Mouse (Mus musculus) kidney, postnatal 0 days (tissue): ENCODE results near the gene Ndufc1. TPM values are rescaled to one million over a fixed set of nuclear protein-coding genes. Genes with fewer than 3 reads are reported as not detected.

Experiments used
- ATAC-seq: fragments of 200-750 bp; cut with Nextera tagmentation; replicated peaks from 2 replicates; pipeline ENCODE4 v1.8.0; 2017; ENCODE audit warnings: low read depth, moderate number of reproducible peaks, moderate TSS enrichment, moderate library complexity; ENCODE audit not compliant: low FRiP score
- DNase-seq: peaks from one replicate; pipeline ENCODE4 v3.0.0-alpha.2; 2016; ENCODE audit warnings: low spot score
- H3K27ac ChIP-seq: fragments of 300-500 bp; sonication (generic); 2 replicates; pipeline ENCODE4 v1.5.1; 2014; ENCODE audit warnings: mild to moderate bottlenecking
- H3K27me3 ChIP-seq: fragments of 300-500 bp; sonication (generic); 2 replicates; pipeline ENCODE4 v1.6.1; 2014; ENCODE audit warnings: low read length, mixed read lengths; ENCODE audit not compliant: insufficient read depth
- H3K36me3 ChIP-seq: fragments of 300-500 bp; sonication (generic); 2 replicates; pipeline ENCODE4 v1.6.1; 2014; ENCODE audit warnings: low read length, mixed read lengths; ENCODE audit not compliant: insufficient read depth
- H3K4me1 ChIP-seq: fragments of 300-500 bp; sonication (generic); replicated peaks from 2 replicates; pipeline ENCODE4 v1.6.1; 2014; ENCODE audit warnings: antibody characterized with exemption, low read length, mixed read lengths; ENCODE audit not compliant: insufficient read depth
- H3K4me2 ChIP-seq: fragments of 300-500 bp; sonication (generic); 2 replicates; pipeline ENCODE4 v1.6.1; 2014; ENCODE audit warnings: mild to moderate bottlenecking, low read length, moderate library complexity, mixed read lengths
- H3K4me3 ChIP-seq: fragments of 300-500 bp; sonication (generic); replicated peaks from 2 replicates; pipeline ENCODE4 v1.5.1; 2014; ENCODE audit warnings: low read depth, low read length
- H3K9ac ChIP-seq: fragments of 300-500 bp; sonication (generic); 2 replicates; pipeline ENCODE4 v1.6.1; 2014; ENCODE audit warnings: low read depth, low read length
- H3K9me3 ChIP-seq: fragments of 300-500 bp; sonication (generic); replicated peaks from 2 replicates; pipeline ENCODE4 v1.6.1; 2016; ENCODE audit warnings: low read length, inconsistent platforms, mixed read lengths
- CTCF ChIP-seq: IDR thresholded peaks from 2 replicates; pipeline ENCODE4 v1.5.1; 2016; ENCODE audit warnings: antibody characterized with exemption, low read depth, mild to moderate bottlenecking, moderate library complexity
- WGBS: fragments of 180-500 bp; shearing (Covaris S2); extraction: QIAGEN DNeasy Blood & Tissue Kit; methylation state at CpG from one replicate; pipeline ENCODE4 v1.1.7; 2014; 5-methylcytosine and 5-hydroxymethylcytosine counted together
- polyA plus RNA-seq: library from polyadenylated mRNA; unstranded; fragments of >200 nt; fragmentation: Nextera tagmentation; extraction: Ambion mirVana; gene quantifications from 2 replicates; pipeline ENCODE4 v1.2.1, GENCODE M21; 2015

Ndufc1 gene
- polyA plus RNA-seq, 1 experiment from 2014 or later, result 1,434 TPM

DNA sequence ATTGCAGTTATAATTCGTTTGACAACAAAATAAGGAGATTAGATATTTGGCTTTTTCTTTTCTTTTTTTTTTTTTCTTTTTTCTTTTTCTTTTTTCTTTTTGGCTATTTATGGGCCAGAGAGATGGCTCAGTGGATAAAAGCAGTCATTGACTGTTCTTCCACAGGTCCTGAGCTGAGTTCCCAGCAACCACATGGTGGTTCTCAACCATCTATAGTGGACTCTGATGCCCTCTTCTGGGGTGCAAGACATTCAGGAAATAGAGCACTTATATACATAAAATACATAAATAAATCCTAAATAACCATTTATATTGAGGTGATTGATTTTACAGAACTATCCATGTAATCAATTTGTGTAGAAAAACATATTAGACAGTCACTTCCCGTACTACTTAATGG, 8.7 kb upstream of the Ndufc1 start:
- DNase-seq, result no peak
- no peaks in the 10 kb centered on the region for H3K36me3 ChIP-seq
- H3K4me1 ChIP-seq, result peaks cover 12% of the 10 kb centered on the region
- WGBS, result 40% methylated on average over 2 of the region's 2 CpGs
- H3K9me3 ChIP-seq, result no peaks in the 10 kb centered on the region
- peak overlapping the region; percentile 70 for H3K4me2 ChIP-seq
- ATAC-seq, result no peak
- H3K27ac ChIP-seq, result no peak overlapping the region
- H3K4me3 ChIP-seq, result peak overlapping the region; percentile 99
- peak overlapping the region; percentile 98; the same call in 1 of the 2 replicates for H3K9ac ChIP-seq
- TF ChIP-seq CTCF, result peak; percentile 23; the same call in 1 of the 2 replicates
- no peaks in the 10 kb centered on the region for H3K27me3 ChIP-seq

DNA sequence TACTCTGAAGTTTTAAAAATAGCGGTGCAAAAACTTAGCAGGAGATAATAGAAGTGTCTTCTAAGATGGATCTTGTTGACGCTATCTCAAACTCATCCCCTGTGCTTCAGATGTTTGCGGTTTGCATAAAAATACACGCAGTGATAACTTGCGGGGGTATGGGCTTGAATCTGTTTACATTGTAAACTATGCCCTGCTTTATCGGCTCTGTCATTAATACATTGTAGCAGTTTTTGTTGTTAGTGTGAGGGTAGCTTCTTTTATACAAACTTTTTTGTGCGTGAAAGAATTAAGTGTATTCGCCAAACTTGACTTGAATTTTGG, 8.3 kb upstream of the Ndufc1 start:
- WGBS, result 7% methylated on average over 8 of the region's 8 CpGs
- no peak for TF ChIP-seq CTCF

DNA sequence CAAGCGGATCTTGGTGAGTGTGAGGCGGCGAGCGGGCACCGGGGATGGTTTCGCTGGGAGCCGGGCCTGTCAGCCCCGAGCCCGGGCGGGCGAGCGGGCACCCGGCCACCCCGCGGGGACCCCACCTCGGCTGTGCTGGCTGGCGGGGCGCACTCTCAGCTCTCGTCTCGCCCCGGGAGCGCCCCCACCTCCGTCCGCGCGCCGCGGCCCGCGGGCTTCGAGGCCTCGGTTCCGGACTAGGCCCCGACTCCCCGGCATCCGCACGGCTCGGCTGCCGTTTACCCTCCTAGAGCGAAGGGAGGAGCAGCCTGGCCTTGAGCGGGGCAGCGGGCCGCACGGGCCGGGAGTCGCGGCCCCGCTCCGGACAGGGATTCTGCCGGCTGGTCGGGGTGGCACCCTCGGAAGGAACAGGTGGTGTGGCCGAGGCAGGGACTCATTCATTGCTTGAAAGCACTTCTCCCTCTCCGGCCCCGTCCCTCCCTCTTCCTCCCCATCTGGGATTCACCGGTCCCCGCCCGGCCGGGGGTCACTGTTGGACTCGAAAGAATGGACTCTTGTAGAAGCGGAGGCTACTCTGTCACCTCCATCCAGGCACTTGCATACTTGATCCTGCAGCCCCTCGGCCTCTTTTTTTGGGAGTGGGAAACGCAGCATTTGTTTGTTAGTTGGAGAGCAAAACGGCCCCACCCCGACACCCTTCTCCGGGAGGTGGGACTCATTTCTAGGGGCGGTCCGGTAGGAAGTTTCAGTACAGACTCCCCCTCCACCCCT, 7.8 kb upstream of the Ndufc1 start:
- peaks cover 12% of the 10 kb centered on the region for H3K4me1 ChIP-seq
- H3K9ac ChIP-seq, result peak overlapping the region; percentile 98
- under 1% methylated on average over 52 of the region's 68 CpGs for WGBS
- no peak for TF ChIP-seq CTCF
- no peaks in the 10 kb centered on the region for H3K36me3 ChIP-seq
- peak overlapping the region; percentile 99 for H3K4me3 ChIP-seq
- peak overlapping the region; percentile 96 for H3K27ac ChIP-seq
- no peaks in the 10 kb centered on the region for H3K9me3 ChIP-seq
- H3K4me2 ChIP-seq, result peak overlapping the region; percentile 70
- ATAC-seq (peak; percentile 42), DNase-seq (peak; percentile 66)
- H3K27me3 ChIP-seq, result no peaks in the 10 kb centered on the region

More for the DNA sequence above, 8.3 kb upstream of the Ndufc1 start:
- H3K27me3 ChIP-seq, result no peaks in the 10 kb centered on the region
- peaks cover 12% of the 10 kb centered on the region for H3K4me1 ChIP-seq
- H3K4me2 ChIP-seq, result peak overlapping the region; percentile 70
- H3K36me3 ChIP-seq, result no peaks in the 10 kb centered on the region
- H3K9me3 ChIP-seq, result no peaks in the 10 kb centered on the region
- no peak for ATAC-seq
- no peak for DNase-seq
- H3K27ac ChIP-seq, result peak overlapping the region; percentile 96
- H3K9ac ChIP-seq, result peak overlapping the region; percentile 98
- H3K4me3 ChIP-seq, result peak overlapping the region; percentile 99

DNA sequence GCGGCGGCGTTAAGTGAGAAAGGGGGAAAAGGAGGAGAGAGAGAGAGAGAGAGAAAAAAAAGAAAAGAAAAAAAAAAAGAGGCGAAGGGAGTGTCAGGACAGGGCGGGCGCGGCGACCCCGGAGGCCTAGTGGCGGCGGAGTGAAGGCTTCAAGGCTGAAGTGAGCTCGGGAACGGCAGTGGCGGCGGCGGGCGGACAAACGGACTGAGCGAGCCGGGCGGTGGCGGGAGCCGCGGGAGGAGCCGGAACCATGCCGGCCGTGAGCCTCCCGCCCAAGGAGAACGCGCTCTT, 7.2 kb upstream of the Ndufc1 start:
- Histone ChIP-seq H3K4me2 (peak overlapping the region; percentile 70), H3K9me3 (no peaks in the 10 kb centered on the region), H3K4me1 (peaks cover 12% of the 10 kb centered on the region), H3K4me3 (peak overlapping the region; percentile 99), H3K9ac (peak overlapping the region; percentile 98), H3K36me3 (no peaks in the 10 kb centered on the region), H3K27ac (peak overlapping the region; percentile 96), H3K27me3 (no peaks in the 10 kb centered on the region)
- ATAC-seq (peak; percentile 55), DNase-seq (no peak)
- 1% methylated on average over 21 of the region's 30 CpGs for WGBS
- no peak for TF ChIP-seq CTCF

DNA sequence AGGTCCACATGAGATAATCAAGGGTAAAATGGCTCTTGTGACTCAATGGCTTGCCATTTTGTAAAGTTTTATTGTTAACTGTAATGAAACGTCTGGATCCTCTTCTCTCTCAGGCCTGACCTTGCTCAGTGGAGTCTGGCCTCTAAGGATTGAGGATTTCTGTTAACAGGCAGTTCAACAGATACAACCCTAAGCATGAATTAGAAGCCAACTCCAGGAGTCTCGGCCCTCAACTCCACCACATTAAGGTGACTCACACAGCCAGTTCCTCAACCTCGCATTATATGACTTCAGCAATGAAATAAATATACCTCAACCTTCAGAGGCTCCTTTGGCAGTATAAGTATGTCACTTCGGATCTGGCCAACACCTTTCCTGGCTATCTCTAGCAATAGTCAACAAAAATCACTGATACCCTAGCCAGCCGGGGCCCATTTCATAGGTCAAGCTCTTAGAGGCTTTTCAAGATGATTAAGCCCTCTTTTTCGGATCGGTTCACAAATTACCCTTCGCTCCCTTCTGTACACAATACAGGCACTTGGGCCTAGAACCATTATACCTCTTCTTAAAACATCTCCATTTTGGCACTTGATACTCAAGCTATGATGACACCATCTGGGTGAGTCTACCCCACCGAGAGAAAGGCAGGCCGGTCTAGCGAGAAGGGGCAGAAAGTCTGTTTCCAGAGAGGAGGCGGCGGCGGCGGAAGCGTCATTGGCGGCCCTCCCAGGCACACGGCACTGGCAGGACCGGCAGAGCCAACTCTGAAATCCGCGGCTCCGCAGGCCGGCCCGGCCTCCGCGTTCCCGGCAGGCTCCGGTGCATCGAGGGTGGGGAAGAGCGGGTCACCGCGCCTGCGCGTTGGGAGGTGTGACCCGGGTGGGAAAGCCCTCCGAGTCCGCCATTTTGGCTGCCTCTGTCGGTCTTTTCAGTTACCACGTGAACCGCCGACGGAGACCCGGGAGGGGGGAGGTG, 6.6 kb upstream of the Ndufc1 start, which contains the start of gene Naa15:
Naa15 (plus strand) TSS at position 51 of the 975 bp plus-strand sequence.
- 4% methylated on average over 43 of the region's 43 CpGs for WGBS

DNA sequence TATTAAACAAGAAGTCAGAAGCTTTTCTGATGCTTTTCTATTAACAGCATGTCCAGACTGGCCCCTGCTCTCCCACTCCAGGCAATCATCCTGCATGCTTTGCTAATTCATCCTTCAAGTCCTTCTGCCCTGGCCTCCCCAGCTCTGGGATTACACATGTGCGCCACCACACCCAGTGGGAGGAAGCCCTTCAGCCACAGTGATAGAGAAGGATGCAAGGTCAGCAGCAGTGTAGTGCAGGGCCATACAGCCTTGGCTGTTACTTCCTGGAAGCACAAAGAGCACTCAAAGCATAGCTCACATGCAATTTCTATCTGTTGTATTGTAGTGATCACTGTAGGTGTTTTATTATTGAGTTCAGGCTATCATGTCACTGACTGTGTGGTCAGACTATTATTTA, 4.5 kb upstream of the Ndufc1 start:
- Histone ChIP-seq H3K9ac (no peak overlapping the region), H3K4me2 (no peak overlapping the region), H3K27me3 (no peaks in the 10 kb centered on the region), H3K36me3 (no peaks in the 10 kb centered on the region), H3K4me1 (peaks cover 9% of the 10 kb centered on the region), H3K4me3 (no peak overlapping the region), H3K27ac (no peak overlapping the region), H3K9me3 (no peaks in the 10 kb centered on the region)
- ATAC-seq (no peak), DNase-seq (no peak)
- TF ChIP-seq CTCF, result no peak
- 73% methylated on average over 1 of the region's 1 CpGs for WGBS

More for the DNA sequence above, 6.6 kb upstream of the Ndufc1 start, which contains the start of gene Naa15:
- peaks cover 12% of the 10 kb centered on the region for H3K4me1 ChIP-seq
- TF ChIP-seq CTCF, result no peak
- H3K9me3 ChIP-seq, result no peaks in the 10 kb centered on the region
- peak within 1 kb of the TSS; percentile 70 for H3K4me2 ChIP-seq
- peak within 1 kb of the TSS; percentile 98 for H3K9ac ChIP-seq
- H3K4me3 ChIP-seq, result peak within 1 kb of the TSS; percentile 99
- no peaks in the 10 kb centered on the region for H3K27me3 ChIP-seq
- peak within 1 kb of the TSS; percentile 96 for H3K27ac ChIP-seq
- peak; percentile 91 for ATAC-seq
- DNase-seq, result peak; percentile 97
- H3K36me3 ChIP-seq, result no peaks in the 10 kb centered on the region
